Comparison of ENCODE assay signal across 26 mouse cellular contexts in genomic region chr3:85184151-85184550, GRCm38 (mm10).
DNase-seq lines count a peak whose midpoint lies in the region; ATAC-seq and TF ChIP-seq lines count a peak whose summit lies in the region.
"Had no signal": no experiment of that assay in that cellular context is flagged by ENCODE, and none has a peak within 500 bp of the region (broad histone marks: within the 10 kb centered on the region; RNA-seq: fewer than 3 reads in every experiment).

No protein-coding gene starts in this region.

- no peaks in the 10 kb centered on the region for H3K36me3 ChIP-seq in heart, embryonic 11.5 days (ENCODE audit: control insufficient read depth, insufficient read depth, low read length)
- H3K36me3 ChIP-seq in heart, adult 2 months (ENCODE audit: control insufficient read depth, insufficient read depth, low read length): no peaks in the 10 kb centered on the region
- H3K36me3 ChIP-seq in lung, embryonic 14.5 days (ENCODE audit: insufficient read depth): no peaks in the 10 kb centered on the region
- no peaks in the 10 kb centered on the region for H3K36me3 ChIP-seq in midbrain, embryonic 10.5 days
- H3K36me3 ChIP-seq: embryonic facial prominence, embryonic 15.5 days; forebrain, embryonic 10.5 days; G1E; heart, embryonic 15.5 days; hindbrain, embryonic 10.5 days had no signal

- no peak for ATAC-seq in heart, embryonic 11.5 days (replicated peaks; ENCODE audit: insufficient number of reproducible peaks, low FRiP score, low TSS enrichment)
- ATAC-seq in lung, embryonic 14.5 days (ENCODE audit: insufficient read depth): 0 out of 2 replicates have a peak, but pooled peaks have one; percentile 44
- ATAC-seq: CD4-positive, CD25-positive, alpha-beta regulatory T cell, adult 4 months; forebrain, embryonic 14.5 days had no signal

- peak overlapping the region; percentile 32 for H3K4me2 ChIP-seq in heart, embryonic 11.5 days
- H3K4me2 ChIP-seq in lung, embryonic 14.5 days: peak overlapping the region; percentile 34; the same call in 1 of the 2 replicates
- H3K4me2 ChIP-seq: embryonic facial prominence, embryonic 15.5 days; heart, embryonic 15.5 days; hindbrain, embryonic 14.5 days had no signal

- intact Hi-C loops in heart, adult 2 months (cut with DNase I): no loop called here

- 41% methylated on average over 6 of the region's 6 CpGs for WGBS in heart, embryonic 11.5 days (ENCODE audit: insufficient replicate concordance)
- 32% methylated on average over 6 of the region's 6 CpGs for WGBS in heart, adult 2 months
- 24% methylated on average over 6 of the region's 6 CpGs for WGBS in lung, embryonic 14.5 days
- WGBS in midbrain, embryonic 10.5 days: 73% methylated on average over 6 of the region's 6 CpGs

- H3K27me3 ChIP-seq in heart, embryonic 11.5 days (ENCODE audit: control insufficient read depth, insufficient read depth, low read length): no peaks in the 10 kb centered on the region
- H3K27me3 ChIP-seq in heart, adult 2 months (ENCODE audit: control insufficient read depth, insufficient read depth, low read length): no peaks in the 10 kb centered on the region
- no peaks in the 10 kb centered on the region for H3K27me3 ChIP-seq in lung, embryonic 14.5 days (ENCODE audit: insufficient read depth, low read length)
- H3K27me3 ChIP-seq in midbrain, embryonic 10.5 days (ENCODE audit: low read depth, poor library complexity, severe bottlenecking): peaks cover 17% of the 10 kb centered on the region
- H3K27me3 ChIP-seq: embryonic facial prominence, embryonic 15.5 days; heart, embryonic 15.5 days had no signal

- no peak for TF ChIP-seq EP300 in heart, adult 2 months (IDR thresholded peaks at IDR 0.05; ENCODE audit: insufficient read depth, low read depth, low read length)

- no peak for TF ChIP-seq POLR2A in heart, adult 2 months (IDR thresholded peaks at IDR 0.05; ENCODE audit: insufficient read depth, low read depth, low read length)

- no peaks in the 10 kb centered on the region for H3K79me2 ChIP-seq in heart, adult 2 months (replicated peaks; ENCODE audit: control insufficient read depth, insufficient read depth, low read length)

- H3K9ac ChIP-seq in heart, embryonic 11.5 days (ENCODE audit: low read depth, low read length): no peak overlapping the region
- H3K9ac ChIP-seq in heart, adult 2 months (ENCODE audit: low read depth, low read length): no peak overlapping the region
- H3K9ac ChIP-seq in lung, embryonic 14.5 days: no peak overlapping the region
- H3K9ac ChIP-seq: embryonic facial prominence, embryonic 15.5 days; heart, embryonic 15.5 days; hindbrain, embryonic 14.5 days had no signal

- H3K9me3 ChIP-seq in heart, embryonic 11.5 days (replicated peaks; ENCODE audit: control insufficient read depth, low read length): no peaks in the 10 kb centered on the region
- H3K9me3 ChIP-seq in lung, embryonic 14.5 days (ENCODE audit: low read depth, low read length): no peaks in the 10 kb centered on the region
- H3K9me3 ChIP-seq in midbrain, embryonic 10.5 days (replicated peaks): no peaks in the 10 kb centered on the region; the same call in 1 of the 2 replicates
- H3K9me3 ChIP-seq: embryonic facial prominence, embryonic 15.5 days; G1E; heart, embryonic 15.5 days; hindbrain, embryonic 10.5 days had no signal

- no peak for DNase-seq in heart, adult 2 months
- no peak for DNase-seq in layer of hippocampus, adult 2 months (ENCODE audit: low spot score in 2 of 2)
- no peak for DNase-seq in layer of hippocampus, adult 11-12 months (ENCODE audit: low spot score)
- peak; percentile 26 for DNase-seq in lung, embryonic 14.5 days
- DNase-seq in lung, postnatal 25 days (ENCODE audit: low spot score): no peak
- DNase-seq in midbrain, embryonic 10.5 days (ENCODE audit: low spot score): no peak
- DNase-seq: adrenal gland, adult 8-10 months; adrenal gland, postnatal 36 days; B cell, adult 2 months; cerebellum, adult 11 months; cerebellum, adult 8-10 months; cerebellum, postnatal 14 days; embryo, embryonic 11 days; gastrocnemius, adult 2 months; gastrocnemius, postnatal 25 days; heart, postnatal 14 days had no signal

- no peak overlapping the region for H3K4me3 ChIP-seq in heart, embryonic 11.5 days (ENCODE audit: low read depth, low read length)
- no peak overlapping the region for H3K4me3 ChIP-seq in heart, adult 2 months
- no peak overlapping the region for H3K4me3 ChIP-seq in layer of hippocampus, adult 2 months
- H3K4me3 ChIP-seq in lung, embryonic 14.5 days (ENCODE audit: low read depth, low read length): no peak overlapping the region
- no peak overlapping the region for H3K4me3 ChIP-seq in midbrain, embryonic 10.5 days
- H3K4me3 ChIP-seq: embryonic facial prominence, embryonic 15.5 days; erythroblast, embryonic 14.5 days; forebrain, embryonic 10.5 days; gastrocnemius, adult 2 months; heart, embryonic 15.5 days; hindbrain, embryonic 10.5 days had no signal

- TF ChIP-seq CTCF in heart, adult 2 months (IDR thresholded peaks at IDR 0.05): no peak
- no peak for TF ChIP-seq CTCF in layer of hippocampus, adult 2 months (conservative IDR thresholded peaks at IDR 0.05)
- no peak for TF ChIP-seq CTCF in lung, embryonic 14.5 days (IDR thresholded peaks at IDR 0.05; ENCODE audit: low read depth)

- H3K27ac ChIP-seq in heart, embryonic 11.5 days (ENCODE audit: low read depth, low read length): no peak overlapping the region
- H3K27ac ChIP-seq in heart, adult 2 months: no peak overlapping the region
- H3K27ac ChIP-seq in layer of hippocampus, adult 2 months: peak overlapping the region; percentile 87
- H3K27ac ChIP-seq in lung, embryonic 14.5 days (ENCODE audit: low read depth): no peak overlapping the region
- H3K27ac ChIP-seq in midbrain, embryonic 10.5 days (replicated peaks): no peak overlapping the region
- H3K27ac ChIP-seq: embryonic facial prominence, embryonic 15.5 days; forebrain, embryonic 10.5 days; gastrocnemius, adult 2 months; heart, embryonic 15.5 days; hindbrain, embryonic 10.5 days; hindbrain, embryonic 14.5 days had no signal

- H3K4me1 ChIP-seq in heart, embryonic 11.5 days (ENCODE audit: control insufficient read depth, insufficient read depth, low read length): peaks cover 19% of the 10 kb centered on the region
- no peaks in the 10 kb centered on the region for H3K4me1 ChIP-seq in heart, adult 2 months (ENCODE audit: control insufficient read depth, insufficient read depth, low read length)
- H3K4me1 ChIP-seq in lung, embryonic 14.5 days (ENCODE audit: insufficient read depth): peaks cover 12% of the 10 kb centered on the region; the same call in 1 of the 2 replicates
- H3K4me1 ChIP-seq in midbrain, embryonic 10.5 days: peaks cover 35% of the 10 kb centered on the region
